Mouse (Mus musculus): ENCODE results near the gene Tgif2.

- no peak for TF ChIP-seq CTCF (IDR thresholded peaks at IDR 0.05; ENCODE audit: low read depth, low read length)
- TF ChIP-seq POLR2A (IDR thresholded peaks at IDR 0.05; ENCODE audit: borderline replicate concordance, low read depth, low read length) = no peak
These were observed 5.5 kb upstream of the Tgif2 start for GRCm38 (mm10) chr2:156834336-156834735.
